Mouse (Mus musculus) CD8-positive naive resting alpha-beta T cell, adult 57 days (primary cell): ENCODE results near the gene Olfr112. TPM values are rescaled to one million over a fixed set of nuclear protein-coding genes. Genes with fewer than 3 reads are reported as not detected.

Experiments used
- total RNA-seq: library from RNA; stranded (reverse); gene quantifications from one replicate; pipeline ENCODE4 v1.2.4, GENCODE M21; 2023

Olfr112 gene
- not detected for total RNA-seq

GRCm38 (mm10) chr17:37569351-37569750 lies at the start of gene Olfr112:
Olfr112 (minus strand) TSS chr17:37569451.

GRCm38 (mm10) chr17:37592643-37593042 lies 23.4 kb upstream of the Olfr112 start, which contains the start of gene Olfr114:
Olfr114 (minus strand) TSS chr17:37592743.

GRCm38 (mm10) chr17:37577563-37577962 lies 8.3 kb upstream of the Olfr112 start, which contains the start of gene Olfr113:
Olfr113 (minus strand) TSS chr17:37577663.

Other genes starting within 250 kb of the Olfr112 start
- not detected for gene Olfr103, start 229.8 kb downstream of the Olfr112 start, total RNA-seq
- not detected for gene Olfr104-ps, start 209.9 kb downstream of the Olfr112 start, total RNA-seq
- gene Olfr105-ps, start 190.4 kb downstream of the Olfr112 start, total RNA-seq, result not detected
- gene Olfr106-ps, start 179.1 kb downstream of the Olfr112 start, total RNA-seq, result not detected
- not detected for gene Olfr107, start 170.2 kb downstream of the Olfr112 start, total RNA-seq
- gene Olfr108, start 124.0 kb downstream of the Olfr112 start, total RNA-seq, result not detected
- not detected for gene Olfr109, start 110.5 kb downstream of the Olfr112 start, total RNA-seq
- not detected for gene H2-M2, start 85.9 kb downstream of the Olfr112 start, total RNA-seq
- not detected for gene Olfr110, start 77.0 kb downstream of the Olfr112 start, total RNA-seq
- not detected for gene Olfr111, start 61.4 kb downstream of the Olfr112 start, total RNA-seq
- gene Olfr113, start 8.2 kb upstream of the Olfr112 start, total RNA-seq, result not detected
- gene Olfr114, start 23.3 kb upstream of the Olfr112 start, total RNA-seq, result not detected
- not detected for gene Olfr115, start 57.7 kb upstream of the Olfr112 start, total RNA-seq
- gene Olfr116, start 57.7 kb upstream of the Olfr112 start, total RNA-seq, result not detected
- not detected for gene Olfr117, start 94.3 kb upstream of the Olfr112 start, total RNA-seq
- gene Olfr118, start 97.5 kb upstream of the Olfr112 start, total RNA-seq, result not detected
- gene Olfr119, start 127.1 kb upstream of the Olfr112 start, total RNA-seq, result not detected
- not detected for gene Olfr120, start 152.4 kb upstream of the Olfr112 start, total RNA-seq
- gene Olfr121, start 179.4 kb upstream of the Olfr112 start, total RNA-seq, result not detected
- gene Olfr122, start 199.2 kb upstream of the Olfr112 start, total RNA-seq, result not detected
- gene Olfr123, start 224.1 kb upstream of the Olfr112 start, total RNA-seq, result not detected
- not detected for gene Olfr124, start 230.4 kb upstream of the Olfr112 start, total RNA-seq